Mouse (Mus musculus): ENCODE data around the gene Inpp5a.

GRCm38 (mm10) chr7:139381877-139382276 is 7.0 kb upstream of the Inpp5a start:
- no peak for TF ChIP-seq CTCF (IDR thresholded peaks at IDR 0.05; ENCODE audit: borderline replicate concordance, extremely low read depth, insufficient read depth, insufficient read length)
- no peak for TF ChIP-seq POLR2A (IDR thresholded peaks at IDR 0.05; ENCODE audit: borderline replicate concordance, extremely low read depth, insufficient read depth, insufficient read length, poor library complexity, severe bottlenecking)

Measured in brain, embryonic 14.5 days (tissue).